Mouse (Mus musculus) lung, postnatal 36 days (tissue): ENCODE measurements around the gene Aifm1.

Source experiments
- DNase-seq: peaks from one replicate; pipeline ENCODE4 v3.0.0; 2022; ENCODE audit warnings: mixed read lengths

Aifm1 gene

DNA sequence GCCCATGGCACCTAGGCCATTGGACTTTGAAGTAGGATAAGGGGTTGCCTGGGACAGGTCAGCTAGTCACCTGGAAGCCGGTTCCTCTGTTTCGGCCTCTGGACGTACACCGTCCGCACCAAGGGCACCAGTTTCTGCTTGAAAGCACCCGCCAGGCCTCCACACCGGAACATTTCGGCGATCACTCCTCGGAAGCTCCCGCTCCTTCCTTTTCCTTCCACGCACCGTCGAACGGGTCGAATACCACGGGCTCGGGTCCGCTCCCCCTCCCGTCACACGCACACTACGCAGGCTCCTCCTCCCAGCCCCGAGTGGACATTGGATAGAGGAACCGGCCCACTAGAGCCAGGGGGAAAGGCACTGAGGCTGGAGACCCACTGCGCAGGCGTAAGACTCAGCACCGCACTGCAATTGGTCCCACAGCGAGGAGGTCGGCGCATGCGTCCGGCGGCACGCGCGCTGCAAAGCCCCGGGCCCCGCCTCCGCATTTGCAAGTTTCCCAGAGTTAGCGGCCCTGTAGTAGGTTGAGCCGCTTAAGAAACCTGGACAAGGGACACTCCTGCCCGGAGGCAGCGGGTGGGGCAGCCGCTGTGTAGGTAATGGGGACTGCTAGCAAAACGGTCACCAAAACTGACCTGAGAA is at the start of gene Aifm1:
Gene Aifm1, minus strand, starts transcription at position 398 of the 642 bp plus-strand sequence.
- peak; percentile 95 for DNase-seq

GRCm38 (mm10) chrX:48532175-48532574 is 18.8 kb upstream of the Aifm1 start:
- peak; percentile 88 for DNase-seq

DNA sequence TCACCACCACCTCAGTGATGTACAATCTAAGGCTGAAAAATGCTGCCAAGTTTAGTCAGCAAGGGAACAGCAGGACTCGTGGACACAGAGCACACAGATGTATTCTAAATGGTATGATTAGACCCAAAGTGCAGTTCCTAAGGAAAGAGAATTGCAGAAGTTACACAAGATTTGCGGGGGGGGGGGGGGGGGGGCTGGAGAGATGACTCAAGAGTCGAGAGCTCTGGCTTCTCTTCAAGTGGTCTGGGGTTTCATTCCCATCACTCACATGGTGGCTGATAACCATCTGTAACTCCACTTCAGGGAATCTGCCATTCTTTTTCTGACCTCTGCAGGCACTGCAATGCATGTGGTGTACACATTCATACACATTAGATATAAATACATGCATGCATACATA is 13.1 kb upstream of the Aifm1 start:
- no peak for DNase-seq

DNA sequence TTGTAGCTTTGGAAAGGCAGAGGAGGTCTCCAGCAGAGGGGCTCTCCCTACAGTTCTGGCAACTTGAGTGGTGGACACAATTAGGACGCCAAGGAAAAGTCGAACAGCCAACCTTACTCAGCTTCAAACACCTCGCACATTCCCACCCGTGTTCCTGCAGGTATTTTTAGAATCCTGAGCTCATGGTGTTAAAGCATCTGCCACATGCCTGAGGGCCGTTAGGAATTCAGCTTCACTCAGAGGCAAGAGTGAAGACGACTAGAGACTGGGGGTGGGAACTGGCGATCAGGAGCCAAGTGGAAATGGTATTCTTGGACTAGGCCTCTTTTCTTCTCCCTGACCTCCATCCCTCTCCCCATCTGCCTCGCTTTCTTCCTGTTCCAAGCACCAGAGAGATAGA is 12.5 kb upstream of the Aifm1 start:
- DNase-seq: no peak

- no peak for DNase-seq
Measured at GRCm38 (mm10) chrX:48525332-48525731, 12.0 kb upstream of the Aifm1 start.

DNA sequence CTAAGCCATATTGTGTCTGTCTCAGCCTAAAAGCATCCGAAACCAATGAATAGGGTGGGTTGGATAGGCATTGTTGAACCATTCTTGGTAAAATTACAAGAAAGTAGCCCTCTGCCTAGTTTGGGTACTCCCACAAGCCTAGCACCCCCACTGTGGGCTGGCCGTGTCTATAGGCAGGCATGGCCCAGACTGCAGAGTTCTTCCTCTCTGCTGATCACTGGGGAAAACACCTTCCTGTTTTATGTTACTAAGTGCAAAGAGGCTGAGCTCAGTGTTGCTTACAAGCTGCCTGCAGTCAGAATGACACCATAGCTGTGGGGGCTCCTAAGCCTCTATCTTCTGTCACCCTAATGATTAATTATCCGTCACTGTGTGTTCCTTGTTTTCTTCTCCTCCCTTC is 10.1 kb upstream of the Aifm1 start:
- DNase-seq: no peak

DNA sequence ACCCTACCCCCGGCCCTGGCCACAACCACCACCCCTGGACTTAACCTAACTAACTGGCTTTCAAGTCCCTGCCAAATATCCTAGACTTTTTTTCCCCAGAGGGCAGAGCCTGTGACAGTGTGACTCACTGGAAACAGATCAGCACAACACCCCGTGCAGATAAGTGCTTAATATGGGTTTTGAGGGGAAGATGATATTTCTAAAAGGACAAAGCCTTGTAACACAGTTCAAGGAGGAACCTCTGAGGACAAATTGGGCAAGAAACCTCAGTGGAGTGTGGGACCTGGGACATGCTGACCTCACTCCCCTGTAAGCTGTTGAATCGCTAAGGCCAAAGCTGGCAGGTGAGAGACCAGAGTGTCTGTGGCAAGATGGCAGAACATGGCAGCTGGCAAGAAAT is 8.3 kb upstream of the Aifm1 start:
- DNase-seq: no peak

DNA sequence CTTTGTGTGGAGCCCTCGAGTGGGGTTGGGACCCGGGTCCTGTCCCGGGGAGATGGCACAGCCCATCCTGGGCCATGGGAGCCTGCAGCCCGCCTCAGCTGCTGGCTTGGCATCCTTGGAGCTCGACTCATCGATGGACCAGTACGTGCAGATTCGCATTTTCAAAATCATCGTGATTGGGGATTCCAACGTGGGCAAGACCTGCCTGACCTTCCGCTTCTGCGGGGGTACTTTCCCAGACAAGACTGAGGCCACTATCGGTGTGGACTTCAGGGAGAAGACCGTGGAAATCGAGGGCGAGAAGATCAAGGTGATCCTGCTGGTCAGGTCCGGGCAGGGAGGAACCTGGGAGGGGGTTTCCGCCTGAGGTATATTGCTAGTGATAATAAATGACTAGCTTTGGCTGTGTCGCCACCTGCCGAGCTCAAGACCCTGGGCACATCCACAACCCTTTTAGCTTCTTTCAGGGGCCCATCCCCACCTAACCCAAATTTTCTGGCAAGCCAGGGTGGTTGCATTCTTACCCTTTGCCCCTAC is 6.3 kb upstream of the Aifm1 start:
- no peak for DNase-seq

DNA sequence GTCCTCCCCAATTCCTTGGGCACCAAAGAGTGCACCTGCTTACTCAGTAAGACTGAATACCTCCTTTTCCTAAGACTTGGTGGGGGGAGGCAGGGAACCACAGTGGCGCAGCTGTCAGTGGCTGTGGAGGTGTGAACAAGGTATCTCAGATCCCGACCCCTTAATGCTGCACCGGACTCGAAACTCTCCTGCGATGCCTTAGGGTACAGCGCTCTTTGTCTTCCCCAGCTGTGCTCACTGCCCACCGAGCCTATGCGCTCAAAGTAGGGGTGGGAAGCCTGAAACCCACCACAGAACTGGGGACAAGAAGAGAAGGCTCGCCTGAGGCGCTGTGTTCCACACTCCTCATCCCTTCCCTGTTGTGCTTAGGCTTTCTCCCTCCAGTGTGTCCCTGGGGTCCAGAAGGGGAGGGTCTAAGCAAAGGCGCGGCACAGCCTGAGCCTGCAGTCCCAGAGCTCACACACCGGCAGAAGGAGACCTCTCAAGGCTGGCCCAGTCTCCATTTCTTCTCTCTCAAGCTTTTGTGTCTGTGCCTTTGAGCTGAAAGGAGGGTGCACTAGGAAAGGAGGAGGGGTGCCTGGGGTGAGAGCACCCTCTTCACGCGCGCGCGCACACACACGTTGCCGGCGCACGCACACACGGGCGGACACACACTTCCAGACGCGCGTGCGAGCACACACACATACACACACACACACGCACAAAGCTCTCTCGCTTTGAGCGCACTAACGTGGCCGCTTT is 5.6 kb upstream of the Aifm1 start, which contains the start of gene Rab33a:
Gene Rab33a, plus strand, starts transcription at position 478 of the 741 bp plus-strand sequence.
- no peak for DNase-seq

GRCm38 (mm10) chrX:48518211-48518807 is 4.9 kb upstream of the Aifm1 start:
- DNase-seq: no peak

DNA sequence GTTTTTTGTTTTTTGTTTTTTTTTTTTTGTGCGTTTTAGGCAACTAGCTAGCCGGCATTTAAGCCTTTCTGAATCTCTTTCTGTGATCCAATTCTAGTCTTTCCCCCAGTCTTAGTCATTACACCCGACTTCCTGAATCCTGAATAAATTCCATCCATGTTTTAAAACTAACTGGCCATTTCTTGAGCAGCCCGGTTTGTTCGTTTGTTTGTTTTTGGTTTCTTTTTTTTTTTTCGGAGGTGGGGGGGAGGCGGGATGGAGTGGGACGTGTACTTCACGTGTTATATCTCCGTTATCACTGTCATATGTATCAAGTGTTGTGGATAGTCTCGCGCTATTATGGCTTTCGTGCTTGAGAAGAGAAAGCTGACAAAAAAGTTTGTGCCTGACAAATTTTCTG is 461 bp upstream of the Aifm1 start:
- DNase-seq: no peak

DNA sequence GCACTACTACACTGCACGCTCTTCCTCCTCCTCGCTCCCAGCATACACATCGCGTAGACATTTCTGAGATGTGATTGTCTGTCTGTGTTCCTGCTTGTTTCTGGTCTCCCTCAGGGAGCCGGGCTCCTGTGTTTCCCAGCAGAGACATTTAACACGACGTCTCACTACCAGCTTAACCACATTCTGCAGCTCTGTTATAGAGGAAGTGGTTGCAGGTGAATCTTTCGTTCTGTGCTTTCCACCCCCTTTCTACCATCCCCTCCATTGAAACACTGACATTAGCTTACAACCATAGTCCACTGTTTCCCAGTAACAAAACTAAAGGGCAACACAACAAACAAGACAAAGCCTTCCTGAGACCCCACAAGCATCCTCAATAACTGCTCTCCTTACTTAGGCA is 19.6 kb downstream of the Aifm1 start:
- DNase-seq: no peak

DNA sequence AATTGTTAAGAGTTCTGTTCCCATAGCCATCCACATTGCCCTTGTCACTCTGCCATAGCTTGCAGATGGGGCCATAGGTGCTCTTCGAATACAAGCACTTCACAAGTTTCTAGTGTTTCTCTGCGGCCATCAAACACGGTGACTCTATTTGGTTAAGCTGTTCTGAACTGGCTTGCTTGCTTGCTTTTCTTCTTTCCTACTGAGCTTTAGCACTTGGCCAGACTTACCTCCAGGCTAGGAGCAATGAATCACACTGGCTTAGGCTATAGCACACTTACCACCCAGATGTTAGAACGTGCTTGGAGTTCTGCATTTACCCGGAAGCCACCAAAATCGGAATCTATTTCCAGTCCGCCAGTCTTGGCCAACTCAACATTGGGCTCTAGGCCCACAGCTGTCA is 31.7 kb downstream of the Aifm1 start:
- DNase-seq: peak; percentile 1

DNA sequence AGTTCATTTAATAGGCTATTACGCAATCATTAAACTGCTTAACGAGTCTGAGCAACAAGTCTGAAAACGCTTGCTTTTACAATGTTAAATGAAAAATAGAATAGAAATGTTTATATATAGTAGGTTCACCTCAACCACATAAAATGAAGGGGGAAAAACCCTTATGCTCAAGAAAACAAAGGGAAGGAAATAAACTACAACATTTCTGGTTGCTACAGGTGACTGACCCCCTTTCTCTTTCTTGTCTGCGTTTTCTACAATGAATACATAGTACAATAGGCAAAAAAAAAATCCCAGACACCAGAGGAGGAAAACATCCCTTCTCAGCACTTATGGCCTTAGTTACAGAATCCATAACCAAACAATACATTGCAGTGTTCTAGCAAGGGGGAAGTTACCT is 32.3 kb downstream of the Aifm1 start:
- no peak for DNase-seq

DNA sequence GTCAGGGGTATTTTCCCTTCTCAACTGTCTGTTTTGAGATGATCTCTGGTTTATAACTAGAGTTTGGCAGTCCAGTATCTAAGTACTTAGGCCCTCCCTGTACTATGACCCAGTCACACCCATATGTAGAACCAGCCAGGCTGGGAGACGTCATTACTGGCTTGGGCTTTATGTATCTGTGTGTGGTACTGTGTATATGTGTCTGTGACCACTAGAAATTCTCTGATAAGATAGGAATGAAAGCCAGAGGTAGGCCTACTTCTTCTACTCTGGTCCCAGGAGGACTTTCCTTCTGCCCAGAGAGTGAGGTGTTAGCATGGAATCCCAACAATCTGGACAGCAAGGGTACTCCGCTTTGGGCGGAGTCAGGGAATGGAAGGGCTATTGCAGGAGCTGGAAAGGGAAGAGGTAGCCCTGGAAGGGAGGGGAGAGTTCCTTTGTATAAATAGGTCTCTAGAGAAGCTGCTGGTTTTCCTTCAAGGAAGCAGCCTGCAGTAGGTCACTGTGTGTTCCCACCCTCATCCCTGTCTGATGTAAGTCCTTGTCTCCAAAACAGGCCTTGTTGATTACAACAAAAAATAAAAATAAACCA is 45.9 kb downstream of the Aifm1 start:
- peak; percentile 35 for DNase-seq

DNA sequence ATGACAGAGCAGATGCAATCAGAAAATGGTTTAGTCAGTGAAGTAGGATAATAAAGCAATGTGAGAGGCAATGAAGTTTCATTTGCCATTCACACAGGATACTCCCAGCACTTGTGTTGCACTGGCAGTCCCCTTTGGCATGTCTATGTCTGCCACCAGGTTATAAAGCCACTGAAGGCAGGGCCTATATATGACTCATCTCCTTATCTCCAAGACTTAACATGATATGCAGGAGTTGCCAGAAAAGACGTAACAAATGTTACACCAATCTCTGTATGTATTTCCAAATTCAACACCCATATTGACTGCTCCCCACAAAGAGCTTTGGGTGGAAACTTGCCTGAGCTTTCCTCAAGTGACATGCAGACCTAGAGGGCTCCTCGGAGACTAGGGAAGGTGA is 47.2 kb downstream of the Aifm1 start:
- DNase-seq: no peak

- DNase-seq: no peak
Measured at GRCm38 (mm10) chrX:48464436-48464835, 48.9 kb downstream of the Aifm1 start.

DNA sequence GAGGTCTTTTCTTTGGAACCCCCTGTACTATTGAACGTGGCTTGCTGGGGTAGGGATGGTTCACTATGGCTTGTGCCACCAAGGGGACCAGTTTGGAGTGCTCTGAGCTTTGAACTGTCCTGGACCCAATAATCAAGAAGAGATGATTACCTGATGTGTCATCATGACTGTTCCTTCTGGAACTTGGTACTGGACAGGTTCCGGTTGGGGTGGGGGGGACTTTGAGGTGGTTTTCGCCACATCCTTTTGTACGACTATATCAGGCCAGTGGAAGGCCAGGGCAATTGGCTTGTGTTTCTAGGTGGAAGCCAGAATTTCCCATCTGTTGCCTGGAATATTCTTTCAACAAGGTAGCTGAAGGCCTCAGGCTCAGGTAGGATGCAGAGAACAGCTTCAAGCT is 49.7 kb downstream of the Aifm1 start:
- DNase-seq: no peak

DNA sequence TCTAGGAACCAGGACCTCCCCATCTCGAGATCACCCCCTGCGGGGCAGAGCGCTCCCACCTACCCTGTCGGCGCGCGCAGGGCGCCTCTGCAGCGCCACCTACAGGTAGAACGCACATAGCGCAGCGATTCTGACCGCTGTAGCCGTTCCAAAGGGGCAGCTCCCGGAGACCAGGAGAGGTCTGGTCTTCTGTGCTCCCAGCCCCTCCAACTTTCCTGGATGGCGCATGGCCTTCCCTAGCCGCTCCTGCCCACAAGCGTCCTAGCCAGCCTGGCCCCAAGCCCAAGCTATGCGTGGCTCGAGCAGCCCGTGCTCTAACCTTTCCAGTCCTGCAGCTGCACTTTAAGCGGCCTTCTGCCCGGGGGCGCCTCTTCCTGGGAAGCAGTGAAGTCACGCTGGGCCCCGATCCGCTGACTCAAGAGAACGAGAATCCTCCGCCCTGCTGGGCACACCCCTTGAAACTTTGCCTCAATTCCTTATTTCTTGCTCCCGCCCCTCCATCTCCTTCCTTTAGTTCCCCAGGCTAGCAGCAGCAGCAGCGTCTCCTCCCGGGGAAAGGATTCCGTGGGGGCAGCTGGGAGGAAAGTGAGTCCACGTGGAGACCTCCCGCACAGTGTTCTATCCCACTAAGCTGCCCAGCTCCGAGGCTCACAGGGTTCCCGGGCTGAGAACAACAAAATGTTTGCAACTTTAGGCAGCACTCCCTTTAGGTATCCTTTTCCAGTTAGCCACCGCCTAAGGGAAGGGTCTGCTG is 50.4 kb downstream of the Aifm1 start, which contains the start of gene Elf4:
Gene Elf4, minus strand, starts transcription at position 379 of the 754 bp plus-strand sequence.
- peak; percentile 61 for DNase-seq

DNA sequence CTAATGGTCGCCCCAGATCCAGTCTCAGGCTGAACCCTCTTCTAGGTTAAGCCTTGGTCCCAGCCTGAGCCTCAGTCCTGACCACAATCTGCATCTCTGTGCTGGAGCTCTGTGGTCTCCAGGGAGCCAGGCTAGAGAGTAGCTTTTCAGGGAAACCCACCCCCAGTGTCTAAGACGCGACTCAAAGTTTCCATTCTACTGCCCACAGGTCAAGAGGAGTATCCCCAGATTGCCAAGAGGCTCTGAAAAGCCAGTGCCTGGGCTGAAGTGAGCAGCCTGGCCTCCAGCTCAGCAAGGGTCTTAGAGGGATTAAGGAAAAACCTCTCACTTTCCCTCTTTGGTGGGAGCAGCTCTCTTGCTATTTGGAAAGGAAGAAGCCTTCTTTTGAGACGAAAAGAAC is 51.1 kb downstream of the Aifm1 start:
- no peak for DNase-seq

- no peak for DNase-seq
Measured at GRCm38 (mm10) chrX:48461006-48461405, 52.4 kb downstream of the Aifm1 start.

- DNase-seq: no peak
Measured at GRCm38 (mm10) chrX:48460496-48460895, 52.9 kb downstream of the Aifm1 start.

GRCm38 (mm10) chrX:48456956-48457355 is 56.4 kb downstream of the Aifm1 start:
- DNase-seq: no peak
